Mouse (Mus musculus) cerebellum, adult 2 months (tissue): ENCODE measurements around the gene Cdkl4. TPM values are rescaled to one million over a fixed set of nuclear protein-coding genes. Genes with fewer than 3 reads are reported as not detected.

ENCODE experiments used
- DNase-seq, 2 experiments: peaks; one replicate each; pipeline ENCODE4 v3.0.0; 2021
- H3K27ac ChIP-seq: fragments of 200-500 bp; 2 replicates; pipeline ENCODE4 v1.5.1; 2012; ENCODE audit warnings: low read length, control low read depth, inconsistent platforms; ENCODE audit not compliant: insufficient read depth
- H3K27me3 ChIP-seq: fragments of 200-500 bp; 2 replicates; pipeline ENCODE4 v1.6.1; 2012; ENCODE audit warnings: inconsistent platforms, mild to moderate bottlenecking, low read length, moderate library complexity; ENCODE audit not compliant: control insufficient read depth, insufficient read depth
- H3K4me1 ChIP-seq: fragments of 200-500 bp; 2 replicates; pipeline ENCODE4 v1.6.1; 2011; ENCODE audit warnings: low read length; ENCODE audit not compliant: control insufficient read depth, insufficient read depth
- H3K4me3 ChIP-seq: fragments of 200-500 bp; replicated peaks from 2 replicates; pipeline ENCODE3; 2011; ENCODE audit warnings: mild to moderate bottlenecking, low read depth, low read length, control low read depth; ENCODE audit not compliant: insufficient read depth
- CTCF ChIP-seq: fragments of 200-500 bp; IDR thresholded peaks from 2 replicates; pipeline ENCODE4 v1.5.1; 2011; ENCODE audit warnings: low read depth, mild to moderate bottlenecking, control low read depth, low read length, moderate library complexity, borderline replicate concordance; ENCODE audit not compliant: insufficient read depth
- POLR2A ChIP-seq: fragments of 200-500 bp; IDR thresholded peaks from 2 replicates; pipeline ENCODE4 v1.6.1; 2011; ENCODE audit warnings: low read length, control low read depth, borderline replicate concordance; ENCODE audit not compliant: insufficient read depth
- WGBS: fragments of 180-500 bp; shearing (Covaris S2); methylation state at CpG from one replicate; pipeline ENCODE4 v1.1.7; 2018; 5-methylcytosine and 5-hydroxymethylcytosine counted together
- polyA plus RNA-seq: library from polyadenylated mRNA; depleted of rRNA; stranded (reverse); fragments of >200 nt; gene quantifications from 2 replicates; pipeline ENCODE4 v1.2.3, GENCODE M21; 2012

Cdkl4 gene
- polyA plus RNA-seq, 1 experiment: 1.3 TPM

- H3K27me3 ChIP-seq: no peaks in the 10 kb centered on the region
- no peaks in the 10 kb centered on the region for H3K4me1 ChIP-seq
- no peak for DNase-seq
- H3K27ac ChIP-seq: no peak overlapping the region
- TF ChIP-seq CTCF (no peak), POLR2A (no peak)
- H3K4me3 ChIP-seq: no peak overlapping the region
- 53% methylated on average over 4 of the region's 4 CpGs for WGBS
Observed at GRCm38 (mm10) chr17:80509494-80510458, 67.8 kb downstream of the Cdkl4 start.

GRCm38 (mm10) chr17:80505766-80506165 lies 71.8 kb downstream of the Cdkl4 start:
- Histone ChIP-seq H3K27ac (no peak overlapping the region), H3K27me3 (no peaks in the 10 kb centered on the region), H3K4me1 (no peaks in the 10 kb centered on the region), H3K4me3 (no peak overlapping the region)
- WGBS: 91% methylated on average over 6 of the region's 6 CpGs
- TF ChIP-seq CTCF (no peak), POLR2A (no peak)
- DNase-seq: no peak

GRCm38 (mm10) chr17:80505342-80505741 lies 72.3 kb downstream of the Cdkl4 start:
- Histone ChIP-seq H3K27ac (no peak overlapping the region), H3K4me1 (no peaks in the 10 kb centered on the region), H3K4me3 (no peak overlapping the region), H3K27me3 (no peaks in the 10 kb centered on the region)
- no peak for TF ChIP-seq CTCF
- TF ChIP-seq POLR2A: no peak
- no peak for DNase-seq
- 67% methylated on average over 4 of the region's 4 CpGs for WGBS

GRCm38 (mm10) chr17:80501805-80502172 lies 75.8 kb downstream of the Cdkl4 start:
- H3K4me3 ChIP-seq: no peak overlapping the region
- TF ChIP-seq CTCF (no peak), POLR2A (no peak)
- no peak for DNase-seq
- H3K4me1 ChIP-seq: no peaks in the 10 kb centered on the region
- H3K27me3 ChIP-seq: no peaks in the 10 kb centered on the region
- 76% methylated on average over 2 of the region's 2 CpGs for WGBS
- H3K27ac ChIP-seq: no peak overlapping the region

- no peaks in the 10 kb centered on the region for H3K27me3 ChIP-seq
- H3K4me1 ChIP-seq: no peaks in the 10 kb centered on the region
- H3K27ac ChIP-seq: no peak overlapping the region
- WGBS: 79% methylated on average over 5 of the region's 5 CpGs
- no peak overlapping the region for H3K4me3 ChIP-seq
- TF ChIP-seq POLR2A: no peak
- no peak for TF ChIP-seq CTCF
- no peak for DNase-seq
Observed at GRCm38 (mm10) chr17:80501037-80501804, 76.4 kb downstream of the Cdkl4 start.

GRCm38 (mm10) chr17:80500025-80500424 lies 77.6 kb downstream of the Cdkl4 start:
- Histone ChIP-seq H3K27me3 (no peaks in the 10 kb centered on the region), H3K27ac (no peak overlapping the region), H3K4me1 (no peaks in the 10 kb centered on the region), H3K4me3 (no peak overlapping the region)
- 72% methylated on average over 4 of the region's 4 CpGs for WGBS
- TF ChIP-seq CTCF (no peak), POLR2A (no peak)
- DNase-seq: no peak

- TF ChIP-seq POLR2A (no peak), CTCF (no peak)
- H3K4me3 ChIP-seq: no peak overlapping the region
- H3K27me3 ChIP-seq: no peaks in the 10 kb centered on the region
- 68% methylated on average over 11 of the region's 11 CpGs for WGBS
- no peak overlapping the region for H3K27ac ChIP-seq
- no peaks in the 10 kb centered on the region for H3K4me1 ChIP-seq
- DNase-seq: no peak
Observed at GRCm38 (mm10) chr17:80498600-80499268, 78.9 kb downstream of the Cdkl4 start.
